20 mouse cellular contexts compared by ENCODE assay signal in the genomic region with DNA sequence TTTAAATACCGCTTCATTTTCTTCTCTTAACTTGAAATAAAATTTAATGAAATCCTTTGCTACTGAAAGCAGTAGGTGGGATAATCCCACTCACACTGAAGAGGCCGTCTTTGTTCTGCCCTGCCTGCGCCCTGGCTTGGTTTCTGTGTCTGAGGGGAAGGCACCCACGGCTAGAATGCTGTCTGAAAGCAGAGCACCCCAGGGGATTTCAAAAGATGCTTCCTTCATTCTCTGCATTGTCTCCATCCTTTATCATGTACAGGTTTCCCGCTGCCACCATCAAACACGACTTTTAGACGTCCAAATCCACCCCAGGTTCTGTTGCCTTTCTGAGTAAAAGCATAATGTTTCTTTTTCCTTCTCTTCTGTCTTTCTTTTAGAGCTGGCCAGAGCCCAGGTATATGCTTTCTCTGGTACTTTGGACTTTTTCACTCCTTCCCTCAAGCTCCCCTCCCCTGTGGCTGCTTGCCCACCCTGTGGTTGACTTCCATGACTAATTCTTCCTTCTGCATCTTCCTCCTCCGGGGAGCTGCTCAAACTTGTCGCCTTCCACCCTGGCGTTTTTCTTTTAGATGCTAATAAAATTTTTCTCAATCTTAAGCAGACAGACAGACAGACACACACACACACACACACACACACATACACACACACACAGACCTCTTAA.
DNase-seq lines count a peak whose midpoint lies in the region; ATAC-seq lines count a peak whose summit lies in the region.
"Had no signal": no experiment of that assay in that cellular context is flagged by ENCODE, and none has a peak within 500 bp of the region (broad histone marks: within the 10 kb centered on the region; RNA-seq: fewer than 3 reads in every experiment).

No protein-coding gene starts in this region.

- no peaks in the 10 kb centered on the region for H3K36me3 ChIP-seq in forebrain, embryonic 10.5 days (replicated peaks)
- H3K36me3 ChIP-seq in forebrain, embryonic 16.5 days (ENCODE audit: control insufficient read depth, insufficient read depth) = no peaks in the 10 kb centered on the region
- no peaks in the 10 kb centered on the region for H3K36me3 ChIP-seq in neural tube, embryonic 12.5 days
- H3K36me3 ChIP-seq in forebrain, embryonic 14.5 days (ENCODE audit: control insufficient read depth, insufficient read depth, low read length) = no peaks in the 10 kb centered on the region
- no peaks in the 10 kb centered on the region for H3K36me3 ChIP-seq in midbrain, embryonic 15.5 days (replicated peaks)
- H3K36me3 ChIP-seq: limb, embryonic 15.5 days had no signal

- H3K9ac ChIP-seq in forebrain, embryonic 16.5 days (replicated peaks; ENCODE audit: low read depth, low read length) = no peak overlapping the region
- H3K9ac ChIP-seq in neural tube, embryonic 12.5 days = 0 out of 2 replicates have a peak overlapping the region, but pooled peaks have one; percentile 17
- no peak overlapping the region for H3K9ac ChIP-seq in forebrain, embryonic 14.5 days (ENCODE audit: low read length)
- no peak overlapping the region for H3K9ac ChIP-seq in midbrain, embryonic 15.5 days
- H3K9ac ChIP-seq: limb, embryonic 15.5 days had no signal

- H3K4me3 ChIP-seq in forebrain, embryonic 10.5 days = no peak overlapping the region
- H3K4me3 ChIP-seq in forebrain, embryonic 16.5 days (replicated peaks; ENCODE audit: low read length) = no peak overlapping the region
- H3K4me3 ChIP-seq in neural tube, embryonic 12.5 days = no peak overlapping the region
- no peak overlapping the region for H3K4me3 ChIP-seq in forebrain, embryonic 14.5 days (ENCODE audit: low read depth, low read length)
- no peak overlapping the region for H3K4me3 ChIP-seq in midbrain, embryonic 15.5 days
- H3K4me3 ChIP-seq: gastrocnemius, adult 2 months; layer of hippocampus, adult 2 months; limb, embryonic 15.5 days; myocyte had no signal

- WGBS in forebrain, embryonic 10.5 days = 4% methylated on average over 10 of the region's 10 CpGs
- WGBS in forebrain, embryonic 16.5 days = 4% methylated on average over 10 of the region's 10 CpGs
- 10% methylated on average over 10 of the region's 10 CpGs for WGBS in neural tube, embryonic 12.5 days
- WGBS in forebrain, embryonic 14.5 days = 2% methylated on average over 10 of the region's 10 CpGs
- WGBS in midbrain, embryonic 15.5 days = 6% methylated on average over 10 of the region's 10 CpGs

- H3K9me3 ChIP-seq in forebrain, embryonic 10.5 days = peaks cover 5% of the 10 kb centered on the region; the same call in 1 of the 2 replicates
- no peaks in the 10 kb centered on the region for H3K9me3 ChIP-seq in forebrain, embryonic 16.5 days (ENCODE audit: control insufficient read depth, low read length)
- H3K9me3 ChIP-seq in neural tube, embryonic 12.5 days = no peaks in the 10 kb centered on the region
- H3K9me3 ChIP-seq in forebrain, embryonic 14.5 days (replicated peaks; ENCODE audit: control insufficient read depth, low read length) = no peaks in the 10 kb centered on the region
- H3K9me3 ChIP-seq in midbrain, embryonic 15.5 days = no peaks in the 10 kb centered on the region
- H3K9me3 ChIP-seq: limb, embryonic 15.5 days had no signal

- peak overlapping the region; percentile 56; the same call in 1 of the 2 replicates for H3K27ac ChIP-seq in forebrain, embryonic 10.5 days
- H3K27ac ChIP-seq in forebrain, embryonic 16.5 days (ENCODE audit: low read length) = no peak overlapping the region
- H3K27ac ChIP-seq in neural tube, embryonic 12.5 days = no peak overlapping the region
- peak overlapping the region; percentile 17; the same call in 1 of the 2 replicates for H3K27ac ChIP-seq in forebrain, embryonic 14.5 days (ENCODE audit: low read depth, low read length)
- peak overlapping the region; percentile 37 for H3K27ac ChIP-seq in midbrain, embryonic 15.5 days
- H3K27ac ChIP-seq: gastrocnemius, adult 2 months; layer of hippocampus, adult 2 months; limb, embryonic 15.5 days had no signal

- DNase-seq in forebrain, embryonic 10.5 days (ENCODE audit: extremely low spot score, low spot score) = no peak
- no peak for DNase-seq in neural tube, embryonic 10.5 days (ENCODE audit: extremely low spot score, low spot score)
- peak; percentile 49 for DNase-seq in forebrain, embryonic 14.5 days (ENCODE audit: low spot score)
- no peak for DNase-seq in ovary, postnatal 10 days (ENCODE audit: low spot score)
- no peak for DNase-seq in left cerebral cortex, postnatal 14 days (ENCODE audit: low spot score in 2 of 2)
- DNase-seq: adrenal gland, adult 8-10 months; cerebellum, postnatal 14 days; gastrocnemius, adult 2 months; heart, adult 18-20 months; heart, postnatal 10 days; lung, adult 18-20 months; right cerebral cortex, postnatal 25 days; thymus, postnatal 4 days had no signal

- intact Hi-C loops in left cerebral cortex, postnatal 14 days (cut with DNase I) = no loop called here

- ATAC-seq in forebrain, embryonic 16.5 days = no peak
- no peak for ATAC-seq in neural tube, embryonic 12.5 days (ENCODE audit: low FRiP score, low read depth)
- ATAC-seq in forebrain, embryonic 14.5 days = 0 out of 2 replicates have a peak, but pooled peaks have one; percentile 33
- 0 out of 2 replicates have a peak, but pooled peaks have one; percentile 50 for ATAC-seq in midbrain, embryonic 15.5 days (replicated peaks)
- ATAC-seq: inflammation-experienced regulatory T-cells, adult 6 months had no signal

- H3K27me3 ChIP-seq in forebrain, embryonic 10.5 days (ENCODE audit: poor library complexity, severe bottlenecking) = peaks cover 13% of the 10 kb centered on the region
- no peaks in the 10 kb centered on the region for H3K27me3 ChIP-seq in forebrain, embryonic 16.5 days (replicated peaks; ENCODE audit: control insufficient read depth, insufficient read depth, low read length)
- no peaks in the 10 kb centered on the region for H3K27me3 ChIP-seq in neural tube, embryonic 12.5 days (replicated peaks)
- no peaks in the 10 kb centered on the region for H3K27me3 ChIP-seq in forebrain, embryonic 14.5 days (replicated peaks; ENCODE audit: control insufficient read depth, insufficient read depth, low read length)
- H3K27me3 ChIP-seq in midbrain, embryonic 15.5 days (replicated peaks) = no peaks in the 10 kb centered on the region
- H3K27me3 ChIP-seq: limb, embryonic 15.5 days had no signal

- no peak overlapping the region for H3K4me2 ChIP-seq in forebrain, embryonic 16.5 days (ENCODE audit: low read length)
- H3K4me2 ChIP-seq in neural tube, embryonic 12.5 days (replicated peaks) = no peak overlapping the region
- H3K4me2 ChIP-seq in forebrain, embryonic 14.5 days (ENCODE audit: low read length) = 0 out of 2 replicates have a peak overlapping the region, but pooled peaks have one; percentile 9
- no peak overlapping the region for H3K4me2 ChIP-seq in midbrain, embryonic 15.5 days
- H3K4me2 ChIP-seq: limb, embryonic 15.5 days had no signal

- peaks cover 42% of the 10 kb centered on the region for H3K4me1 ChIP-seq in forebrain, embryonic 10.5 days
- H3K4me1 ChIP-seq in forebrain, embryonic 16.5 days (replicated peaks; ENCODE audit: control insufficient read depth, insufficient read depth, low read length) = peaks cover 9% of the 10 kb centered on the region
- H3K4me1 ChIP-seq in neural tube, embryonic 12.5 days = peaks cover 15% of the 10 kb centered on the region; the same call in 1 of the 2 replicates
- H3K4me1 ChIP-seq in forebrain, embryonic 14.5 days (ENCODE audit: control insufficient read depth, insufficient read depth, low read length) = peaks cover 18% of the 10 kb centered on the region
- H3K4me1 ChIP-seq in midbrain, embryonic 15.5 days = peaks cover 15% of the 10 kb centered on the region

Comparison
In these comparisons a context has a peak if more than half of its experiments do, and no peak if none do; other contexts are left out.
1. H3K27ac ChIP-seq: peak in forebrain, embryonic 10.5 days (single experiment), forebrain, embryonic 14.5 days (single experiment) and midbrain, embryonic 15.5 days (single experiment); none in forebrain, embryonic 16.5 days (single experiment) and neural tube, embryonic 12.5 days (single experiment).
2. ATAC-seq: peak in forebrain, embryonic 14.5 days (single experiment) and midbrain, embryonic 15.5 days (single experiment); none in forebrain, embryonic 16.5 days (single experiment) and neural tube, embryonic 12.5 days (single experiment).